Mouse (Mus musculus) CD4-positive helper T cell, adult 2 months (primary cell): Measurements from ENCODE around the gene Hhatl.

ENCODE experiments used
- DNase-seq: peaks from one replicate; pipeline ENCODE4 v3.0.0-alpha.2; 2012; ENCODE audit warnings: low read depth, missing footprints, low spot score

Hhatl gene

DNA sequence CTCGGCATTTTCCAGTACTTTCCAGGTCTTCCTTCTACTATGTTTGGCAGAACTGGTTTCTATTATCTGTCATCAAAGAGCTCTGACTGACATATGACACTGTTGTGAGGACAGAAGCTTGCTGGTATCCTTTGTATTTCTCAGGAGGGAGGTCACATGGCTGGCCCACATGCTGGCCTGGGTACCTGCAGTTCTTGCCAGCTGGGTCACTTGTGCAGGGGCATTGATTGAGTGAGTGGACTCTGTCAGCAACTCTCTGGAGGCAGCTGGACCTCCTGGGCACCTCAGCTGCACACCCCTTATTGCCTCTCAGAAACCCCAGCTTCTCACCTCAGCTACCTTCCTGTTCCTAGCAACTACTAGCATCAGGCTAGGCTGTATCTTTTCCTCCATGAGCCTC is 15.2 kb upstream of the Hhatl start:
- no peak for DNase-seq

DNA sequence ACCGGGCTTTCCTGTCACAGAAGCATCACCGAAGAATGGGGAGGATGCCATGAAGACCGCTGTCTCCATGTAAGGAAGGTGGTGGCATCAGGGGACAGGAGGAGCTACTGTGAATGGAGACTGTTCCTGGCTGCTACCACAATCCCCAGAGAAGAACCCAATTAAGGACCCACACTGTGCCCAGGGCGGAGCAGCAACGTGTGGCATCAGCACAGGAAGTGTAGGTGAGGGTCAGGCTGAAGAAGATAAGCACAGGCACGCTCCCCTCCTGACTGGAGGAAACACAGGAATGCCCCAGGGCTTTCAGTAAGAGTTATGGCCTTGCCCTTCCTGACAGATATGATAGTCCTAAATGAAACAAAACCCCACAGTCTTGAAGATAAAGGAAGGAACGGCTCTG is 10.4 kb upstream of the Hhatl start:
- no peak for DNase-seq

GRCm38 (mm10) chr9:121798887-121799520 is 6.7 kb upstream of the Hhatl start:
- DNase-seq = no peak

- DNase-seq = no peak
Observed at GRCm38 (mm10) chr9:121797722-121798121, 5.4 kb upstream of the Hhatl start.

DNA sequence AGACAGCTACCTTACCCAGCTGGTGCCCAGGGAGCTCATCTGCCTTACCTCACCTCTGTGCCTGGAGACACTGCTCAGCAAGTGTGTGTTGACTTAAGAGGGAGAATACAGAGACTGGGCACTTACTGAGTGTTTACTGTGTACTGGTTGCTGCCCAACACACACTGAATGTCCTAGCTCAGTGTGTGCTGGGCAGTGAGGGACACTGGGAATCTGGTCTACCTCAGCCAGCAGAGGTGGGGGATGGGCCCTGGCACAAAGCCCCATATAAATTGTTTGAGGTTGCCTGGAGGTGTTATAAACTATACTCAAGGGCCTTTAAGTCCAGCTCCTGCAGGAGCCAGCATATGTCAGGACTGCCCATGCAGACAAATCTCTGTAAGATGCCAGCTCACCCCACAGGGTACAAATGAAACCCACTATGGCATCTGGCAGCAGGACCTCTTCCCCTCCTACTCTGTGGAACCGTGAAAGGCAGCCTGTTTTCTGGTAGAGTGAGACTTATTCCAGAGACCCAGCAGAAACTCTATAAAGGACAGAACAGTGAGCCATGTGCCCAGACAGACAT is 2.7 kb upstream of the Hhatl start:
- DNase-seq = no peak

GRCm38 (mm10) chr9:121791206-121791605 is 1.1 kb downstream of the Hhatl start:
- no peak for DNase-seq

- DNase-seq = no peak
Observed at GRCm38 (mm10) chr9:121786359-121786758, 5.9 kb downstream of the Hhatl start.

DNA sequence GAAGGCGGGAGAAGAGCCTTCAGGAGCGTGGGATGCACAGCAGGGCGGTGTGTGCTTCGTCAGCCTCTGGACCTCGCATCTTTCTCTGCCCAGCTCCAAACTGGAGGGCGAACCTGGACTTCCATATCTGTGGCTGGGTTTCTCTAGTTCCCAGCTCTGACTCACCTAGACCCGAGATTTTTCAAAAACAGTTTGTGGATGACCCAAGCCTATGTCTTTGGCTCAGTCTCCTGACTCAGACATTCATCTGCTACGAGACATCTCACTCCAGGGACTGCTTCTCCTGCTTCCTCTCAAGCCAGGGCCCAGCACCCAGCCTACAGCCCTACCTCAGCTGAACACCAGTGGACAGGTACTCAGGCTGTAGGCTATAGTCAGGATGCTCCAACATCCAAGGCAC is 7.0 kb downstream of the Hhatl start:
- DNase-seq = no peak

GRCm38 (mm10) chr9:121784801-121785200 is 7.5 kb downstream of the Hhatl start:
- no peak for DNase-seq

DNA sequence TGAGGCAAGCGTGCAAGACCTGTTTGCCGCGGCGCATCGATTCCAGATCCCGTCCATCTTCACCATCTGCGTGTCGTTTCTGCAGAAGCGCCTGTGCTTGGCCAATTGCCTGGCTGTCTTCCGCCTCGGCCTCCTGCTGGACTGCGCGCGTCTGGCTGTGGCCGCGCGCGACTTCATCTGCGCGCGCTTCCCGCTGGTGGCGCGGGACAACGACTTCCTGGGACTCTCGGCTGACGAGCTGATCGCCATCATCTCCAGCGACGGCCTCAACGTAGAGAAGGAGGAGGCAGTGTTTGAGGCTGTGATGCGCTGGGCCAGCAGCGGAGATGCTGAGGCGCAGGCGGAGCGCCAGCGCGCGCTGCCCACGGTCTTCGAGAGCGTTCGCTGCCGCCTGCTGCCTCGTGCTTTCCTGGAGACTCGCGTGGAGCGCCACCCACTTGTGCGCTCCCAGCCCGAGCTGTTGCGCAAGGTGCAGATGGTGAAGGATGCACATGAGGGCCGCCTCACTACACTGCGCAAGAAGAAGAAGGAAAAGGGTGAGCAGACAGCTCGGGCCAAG is 14.2 kb downstream of the Hhatl start:
- DNase-seq = no peak

- no peak for DNase-seq
Observed at GRCm38 (mm10) chr9:121777484-121778065, 14.7 kb downstream of the Hhatl start, which contains the start of gene Klhl40. Klhl40 (plus strand) TSS chr9:121777607.

DNA sequence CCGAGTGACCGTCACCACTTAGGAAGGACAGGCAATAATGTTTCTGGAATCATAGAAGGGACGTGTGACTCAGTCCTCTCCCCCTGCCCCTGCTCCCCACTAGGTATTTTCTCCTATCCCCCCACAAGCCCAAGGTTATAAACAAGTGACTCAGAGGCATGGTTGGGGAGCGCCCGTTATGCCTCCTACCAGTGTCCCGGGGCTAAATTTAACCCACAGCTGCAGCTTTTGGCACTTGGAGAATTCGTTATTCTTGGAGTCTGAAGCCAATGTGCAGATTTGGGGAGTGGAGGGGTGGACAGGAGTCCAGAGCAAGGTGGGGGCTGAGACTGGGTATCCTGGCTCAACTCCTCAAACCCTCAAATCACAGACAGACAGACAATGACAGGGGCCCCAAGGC is 15.8 kb downstream of the Hhatl start:
- no peak for DNase-seq

- no peak for DNase-seq
Observed at GRCm38 (mm10) chr9:121775951-121776350, 16.4 kb downstream of the Hhatl start.

GRCm38 (mm10) chr9:121772412-121772811 is 19.9 kb downstream of the Hhatl start:
- DNase-seq = no peak

DNA sequence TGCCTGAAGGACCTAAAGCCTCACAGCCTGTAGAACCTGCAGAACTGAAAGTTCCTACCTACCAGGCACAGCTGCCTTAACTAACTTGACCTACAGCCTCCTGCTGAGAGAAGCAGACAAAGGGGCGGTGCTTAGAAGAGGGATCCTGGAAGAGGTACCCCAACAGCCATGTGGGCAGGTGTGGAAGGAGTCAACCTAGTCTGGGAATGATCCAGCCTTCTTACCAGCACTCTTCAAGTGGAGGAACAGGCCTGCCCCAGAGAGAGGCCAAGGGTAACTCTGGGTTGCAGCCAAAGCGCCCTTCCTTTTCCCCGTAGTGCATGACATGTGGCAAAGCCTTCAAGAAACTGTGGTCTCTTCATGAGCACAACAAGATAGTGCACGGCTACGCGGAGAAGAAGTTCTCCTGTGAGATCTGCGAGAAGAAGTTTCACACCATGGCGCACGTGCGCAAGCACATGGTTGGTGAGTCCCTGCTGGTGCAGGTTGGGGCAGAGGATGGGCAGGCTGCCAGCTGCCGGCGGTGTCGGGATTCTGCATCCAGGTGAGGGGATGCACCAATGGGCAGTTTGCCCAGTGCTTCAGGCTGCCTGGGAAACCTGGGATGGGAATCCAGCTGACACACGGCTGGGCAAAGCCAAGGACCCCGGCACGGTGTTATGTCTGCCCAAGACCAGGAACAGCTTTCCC is 27.0 kb downstream of the Hhatl start:
- no peak for DNase-seq

- DNase-seq = no peak
Observed at GRCm38 (mm10) chr9:121763716-121764115, 28.6 kb downstream of the Hhatl start.

DNA sequence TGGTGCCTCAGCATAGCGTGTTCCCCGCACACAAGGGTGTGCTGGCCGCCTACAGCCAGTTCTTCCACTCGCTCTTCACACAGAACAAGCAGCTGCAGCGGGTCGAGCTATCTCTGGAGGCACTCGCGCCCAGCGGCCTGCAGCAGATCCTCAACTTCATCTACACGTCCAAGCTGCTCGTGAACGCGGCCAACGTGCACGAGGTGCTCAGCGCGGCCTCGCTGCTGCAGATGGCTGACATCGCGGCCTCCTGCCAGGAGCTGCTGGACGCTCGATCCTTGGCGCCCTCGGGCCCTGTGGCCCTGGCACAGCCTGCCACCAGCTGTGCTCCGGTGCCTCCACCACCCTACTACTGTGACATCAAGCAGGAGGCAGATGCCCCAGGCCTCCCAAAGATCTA is 29.5 kb downstream of the Hhatl start:
- DNase-seq = no peak

DNA sequence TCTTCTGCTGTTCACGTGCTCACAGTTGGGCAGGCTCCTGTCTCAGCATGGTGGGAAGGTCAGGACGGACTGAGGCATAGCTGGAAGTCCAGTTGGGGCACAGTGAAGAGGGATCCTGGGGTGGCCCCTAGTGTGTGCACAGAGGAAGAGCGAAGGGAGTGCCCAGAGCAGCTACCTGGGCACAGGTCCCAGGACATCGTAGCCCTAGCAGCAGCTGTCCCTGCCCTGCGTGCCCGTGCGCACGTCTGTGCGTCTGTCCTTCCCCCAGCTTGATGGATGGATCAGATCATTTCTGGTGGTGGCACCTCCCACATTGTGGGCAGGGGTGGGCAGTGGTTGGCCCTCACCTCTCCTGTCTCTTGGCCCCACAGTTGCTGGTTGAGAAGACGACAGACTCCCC is 30.1 kb downstream of the Hhatl start:
- DNase-seq = no peak

DNA sequence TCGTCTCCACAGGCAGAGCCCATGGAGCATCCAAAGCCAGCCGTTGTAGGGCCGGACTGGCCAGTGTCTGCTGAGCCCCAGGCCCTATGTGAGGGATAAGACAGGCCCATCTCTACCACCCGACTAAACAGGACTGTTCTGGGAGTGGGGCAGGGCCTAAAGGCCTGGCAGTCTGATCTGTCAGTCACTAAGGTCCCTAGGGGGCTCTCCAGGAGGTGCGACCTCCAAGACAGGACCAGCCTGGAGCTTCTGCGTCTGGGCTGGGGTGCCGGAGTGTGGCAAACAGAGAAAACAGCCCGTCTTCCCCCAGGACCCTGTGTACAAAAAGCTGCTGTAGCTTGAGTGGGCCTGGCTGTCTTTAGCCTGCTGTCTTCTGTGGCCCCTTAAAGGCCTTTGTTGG is 30.5 kb downstream of the Hhatl start:
- DNase-seq = no peak

DNA sequence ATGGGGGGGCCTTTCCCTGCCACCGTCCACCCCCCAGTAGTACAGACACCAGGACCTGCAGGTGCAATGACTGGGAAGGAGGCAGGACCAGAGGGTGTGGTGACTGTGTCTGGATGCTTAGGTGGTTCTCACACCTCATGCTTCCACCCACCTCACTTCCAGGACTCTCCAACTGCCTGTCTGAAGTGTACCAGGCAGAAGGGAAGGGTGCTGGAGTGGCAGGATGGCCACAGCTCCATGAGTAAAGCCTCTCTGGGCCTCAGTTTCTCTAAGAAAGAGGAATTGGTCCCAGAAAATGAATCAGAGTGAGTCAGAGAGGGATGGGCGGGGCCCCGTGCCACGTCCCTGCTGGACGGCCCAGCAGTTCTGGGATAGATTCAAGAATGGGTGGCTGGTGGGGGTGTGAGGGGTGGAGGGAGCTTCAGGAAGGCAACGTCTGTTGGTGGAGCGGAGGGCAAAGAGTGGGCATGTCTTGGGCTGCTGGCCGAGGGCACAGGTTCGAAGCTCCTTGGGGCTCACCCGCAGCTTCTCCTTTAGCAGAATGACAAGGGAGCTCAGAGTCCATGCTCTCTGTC is 31.1 kb downstream of the Hhatl start:
- no peak for DNase-seq

- no peak for DNase-seq
Observed at GRCm38 (mm10) chr9:121760271-121761090, 31.8 kb downstream of the Hhatl start.
